Mouse (Mus musculus): Measurements from ENCODE around the gene Gnmt. TPM values are rescaled to one million over a fixed set of nuclear protein-coding genes. Genes with fewer than 3 reads are reported as not detected.

Gene Gnmt
- polyA plus RNA-seq, 1 experiment from 2014 or later: 1.5 TPM

DNA sequence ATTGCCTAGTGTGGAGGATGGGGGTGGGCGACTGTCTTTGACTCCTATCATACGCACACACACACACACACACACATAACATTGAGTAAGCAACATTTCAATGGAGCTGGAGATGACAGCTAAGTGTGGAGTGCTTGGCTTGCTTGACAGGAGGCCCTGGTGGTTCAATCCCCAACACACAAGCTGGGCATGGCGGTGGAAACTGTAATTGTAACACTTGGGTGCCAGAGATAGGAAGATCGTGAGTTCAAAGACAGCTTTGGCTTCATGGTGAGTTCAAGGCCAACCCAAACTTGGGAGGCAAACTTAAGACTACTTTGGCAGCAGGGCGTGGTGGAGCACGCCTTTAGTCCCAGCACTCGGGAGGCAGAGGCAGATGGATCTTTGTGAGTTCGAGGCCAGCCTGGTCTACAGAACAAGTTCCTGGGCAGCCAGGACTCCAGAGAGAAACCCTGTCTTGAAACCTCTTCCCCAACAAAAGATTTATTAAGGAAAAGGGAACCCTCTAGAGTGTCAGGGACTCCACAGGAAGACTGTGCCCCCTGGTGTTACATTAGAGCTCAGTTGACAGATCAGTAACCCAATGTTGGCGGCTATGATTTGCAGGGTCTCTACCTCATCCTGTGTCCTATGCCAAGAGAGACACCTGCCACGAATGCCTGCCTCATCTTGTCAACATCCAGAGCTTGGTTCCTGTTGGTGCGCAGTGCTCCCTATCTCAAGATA, 14.0 kb downstream of the Gnmt start:
- H3K4me1 ChIP-seq (replicated peaks; ENCODE audit: control insufficient read depth, insufficient read depth, low read length): peaks cover 11% of the 10 kb centered on the region; the same call in 1 of the 2 replicates
- no peak overlapping the region for H3K27ac ChIP-seq (ENCODE audit: low read depth)
- WGBS: 94% methylated on average over 11 of the region's 11 CpGs
- H3K9me3 ChIP-seq (ENCODE audit: control insufficient read depth, low read length): no peaks in the 10 kb centered on the region
- no peak for ATAC-seq (replicated peaks; ENCODE audit: low FRiP score, low TSS enrichment, low read depth)
- no peak overlapping the region for H3K4me3 ChIP-seq (ENCODE audit: low read depth, low read length)
- no peak overlapping the region for H3K4me2 ChIP-seq (ENCODE audit: low read length)
- DNase-seq (ENCODE audit: low spot score): no peak
- H3K36me3 ChIP-seq (ENCODE audit: control insufficient read depth, insufficient read depth, low read length): peaks cover 30% of the 10 kb centered on the region
- H3K27me3 ChIP-seq (replicated peaks; ENCODE audit: control insufficient read depth, insufficient read depth, low read length): no peaks in the 10 kb centered on the region
- H3K9ac ChIP-seq (ENCODE audit: low read length): no peak overlapping the region

DNA sequence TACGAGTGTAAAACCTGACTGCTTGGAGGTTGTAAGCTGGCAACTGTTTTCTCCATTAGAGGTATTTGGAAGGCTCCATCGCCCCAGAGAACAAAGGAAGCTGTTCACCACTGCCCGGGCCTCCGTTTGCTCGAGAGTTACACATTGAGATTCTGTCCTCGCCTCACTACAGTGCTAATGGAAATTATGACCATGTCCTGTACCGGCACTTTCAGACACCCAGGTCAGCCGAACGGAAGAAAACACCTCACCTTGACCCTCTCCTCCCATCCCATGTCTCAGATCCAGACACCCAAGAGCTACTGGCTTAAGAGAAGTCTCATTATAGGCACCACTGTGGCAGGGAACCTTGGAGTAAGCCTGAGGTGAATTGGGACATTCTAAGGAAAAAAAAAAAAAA, 15.1 kb downstream of the Gnmt start:
- no peak overlapping the region for H3K4me3 ChIP-seq (ENCODE audit: low read depth, low read length)
- no peaks in the 10 kb centered on the region for H3K27me3 ChIP-seq (replicated peaks; ENCODE audit: control insufficient read depth, insufficient read depth, low read length)
- H3K36me3 ChIP-seq (ENCODE audit: control insufficient read depth, insufficient read depth, low read length): peaks cover 30% of the 10 kb centered on the region
- no peak overlapping the region for H3K27ac ChIP-seq (ENCODE audit: low read depth)
- no peaks in the 10 kb centered on the region for H3K9me3 ChIP-seq (ENCODE audit: control insufficient read depth, low read length)
- ATAC-seq (replicated peaks; ENCODE audit: low FRiP score, low TSS enrichment, low read depth) (no peak), DNase-seq (ENCODE audit: low spot score) (no peak)
- H3K4me1 ChIP-seq (replicated peaks; ENCODE audit: control insufficient read depth, insufficient read depth, low read length): peaks cover 11% of the 10 kb centered on the region; the same call in 1 of the 2 replicates
- H3K4me2 ChIP-seq (ENCODE audit: low read length): no peak overlapping the region
- 88% methylated on average over 9 of the region's 9 CpGs for WGBS
- H3K9ac ChIP-seq (ENCODE audit: low read length): no peak overlapping the region

DNA sequence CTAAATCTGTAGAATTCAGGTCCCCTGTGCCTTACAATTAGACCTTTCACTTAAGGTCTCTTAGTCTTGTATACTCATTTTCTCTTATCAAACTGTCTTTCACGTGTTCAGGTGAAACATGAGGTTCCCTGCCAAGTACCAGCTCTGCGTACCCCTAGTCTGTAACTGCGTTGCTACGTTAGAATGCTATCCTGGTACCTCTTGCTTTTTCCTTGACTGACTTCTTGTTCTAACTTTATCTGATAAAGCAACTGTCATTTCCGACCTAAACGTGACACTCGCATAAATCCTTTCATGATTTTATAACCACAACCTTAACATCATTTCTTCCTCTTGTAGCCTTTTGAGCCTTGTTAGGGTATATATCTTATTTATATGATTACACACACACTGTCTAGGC, 16.5 kb downstream of the Gnmt start:
- peaks cover 11% of the 10 kb centered on the region; the same call in 1 of the 2 replicates for H3K4me1 ChIP-seq (replicated peaks; ENCODE audit: control insufficient read depth, insufficient read depth, low read length)
- DNase-seq (ENCODE audit: low spot score) (no peak), ATAC-seq (replicated peaks; ENCODE audit: low FRiP score, low TSS enrichment, low read depth) (no peak)
- H3K9ac ChIP-seq (ENCODE audit: low read length): peak overlapping the region; percentile 88
- H3K27ac ChIP-seq (ENCODE audit: low read depth): no peak overlapping the region
- H3K9me3 ChIP-seq (ENCODE audit: control insufficient read depth, low read length): no peaks in the 10 kb centered on the region
- H3K4me2 ChIP-seq (ENCODE audit: low read length): peak overlapping the region; percentile 97
- peaks cover 30% of the 10 kb centered on the region for H3K36me3 ChIP-seq (ENCODE audit: control insufficient read depth, insufficient read depth, low read length)
- 69% methylated on average over 7 of the region's 7 CpGs for WGBS
- no peaks in the 10 kb centered on the region for H3K27me3 ChIP-seq (replicated peaks; ENCODE audit: control insufficient read depth, insufficient read depth, low read length)
- H3K4me3 ChIP-seq (ENCODE audit: low read depth, low read length): peak overlapping the region; percentile 72

DNA sequence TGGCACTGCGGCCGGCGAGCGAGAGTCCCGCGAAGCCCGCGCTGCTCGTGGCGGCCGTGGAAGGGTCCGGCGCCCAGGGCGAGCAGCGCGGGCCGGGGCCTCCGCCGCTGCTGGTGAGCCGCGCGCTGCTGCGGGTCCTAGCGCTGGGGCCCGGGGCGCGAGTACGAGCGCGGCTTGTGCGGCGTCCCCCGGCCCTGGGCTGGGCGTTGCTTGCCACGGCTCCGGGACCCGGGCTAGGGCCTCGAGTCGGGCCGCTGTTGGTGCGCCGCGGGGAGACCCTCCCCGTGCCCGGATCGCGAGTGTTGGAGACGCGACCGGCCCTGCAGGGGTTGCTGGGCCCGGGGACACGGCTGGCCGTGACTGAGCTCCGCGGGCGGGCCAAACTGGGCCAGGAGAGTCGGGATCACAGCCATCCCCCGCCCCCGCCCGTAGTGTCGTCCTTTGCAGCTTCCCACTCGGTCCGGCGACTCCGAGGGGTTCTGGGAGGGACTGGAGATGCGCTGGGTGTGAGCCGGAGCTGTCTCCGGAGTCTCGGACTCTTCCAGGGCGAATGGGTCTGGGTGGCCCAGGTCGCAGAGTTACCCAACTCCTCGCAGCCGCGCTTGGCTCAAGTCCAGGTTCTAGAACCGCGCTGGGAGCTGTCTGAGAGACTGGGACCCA, 17.2 kb downstream of the Gnmt start:
- Histone ChIP-seq H3K36me3 (ENCODE audit: control insufficient read depth, insufficient read depth, low read length) (peaks cover 30% of the 10 kb centered on the region), H3K27ac (ENCODE audit: low read depth) (peak overlapping the region; percentile 23; the same call in 1 of the 2 replicates), H3K4me3 (ENCODE audit: low read depth, low read length) (peak overlapping the region; percentile 72), H3K9me3 (ENCODE audit: control insufficient read depth, low read length) (no peaks in the 10 kb centered on the region), H3K27me3 (replicated peaks; ENCODE audit: control insufficient read depth, insufficient read depth, low read length) (no peaks in the 10 kb centered on the region), H3K4me2 (ENCODE audit: low read length) (peak overlapping the region; percentile 97), H3K4me1 (replicated peaks; ENCODE audit: control insufficient read depth, insufficient read depth, low read length) (peaks cover 11% of the 10 kb centered on the region; the same call in 1 of the 2 replicates), H3K9ac (ENCODE audit: low read length) (peak overlapping the region; percentile 88)
- peak; percentile 66 for ATAC-seq (replicated peaks; ENCODE audit: low FRiP score, low TSS enrichment, low read depth)
- WGBS: 1% methylated on average over 60 of the region's 76 CpGs
- peak; percentile 62 for DNase-seq (ENCODE audit: low spot score)

- H3K4me3 ChIP-seq (ENCODE audit: low read depth, low read length): peak within 1 kb of the TSS; percentile 72
- peak within 1 kb of the TSS; percentile 23; the same call in 1 of the 2 replicates for H3K27ac ChIP-seq (ENCODE audit: low read depth)
- ATAC-seq (replicated peaks; ENCODE audit: low FRiP score, low TSS enrichment, low read depth) (peak; percentile 86), DNase-seq (ENCODE audit: low spot score) (peak; percentile 94)
- peak within 1 kb of the TSS; percentile 88 for H3K9ac ChIP-seq (ENCODE audit: low read length)
- H3K27me3 ChIP-seq (replicated peaks; ENCODE audit: control insufficient read depth, insufficient read depth, low read length): no peaks in the 10 kb centered on the region
- H3K4me2 ChIP-seq (ENCODE audit: low read length): peak within 1 kb of the TSS; percentile 97
- 8% methylated on average over 36 of the region's 36 CpGs for WGBS
- H3K9me3 ChIP-seq (ENCODE audit: control insufficient read depth, low read length): no peaks in the 10 kb centered on the region
- peaks cover 27% of the 10 kb centered on the region for H3K36me3 ChIP-seq (ENCODE audit: control insufficient read depth, insufficient read depth, low read length)
- peaks cover 11% of the 10 kb centered on the region; the same call in 1 of the 2 replicates for H3K4me1 ChIP-seq (replicated peaks; ENCODE audit: control insufficient read depth, insufficient read depth, low read length)
Observed at GRCm38 (mm10) chr17:46710959-46711597, 17.9 kb downstream of the Gnmt start, which contains the start of gene Pex6. Gene Pex6 (plus strand): TSS chr17:46711463.

DNA sequence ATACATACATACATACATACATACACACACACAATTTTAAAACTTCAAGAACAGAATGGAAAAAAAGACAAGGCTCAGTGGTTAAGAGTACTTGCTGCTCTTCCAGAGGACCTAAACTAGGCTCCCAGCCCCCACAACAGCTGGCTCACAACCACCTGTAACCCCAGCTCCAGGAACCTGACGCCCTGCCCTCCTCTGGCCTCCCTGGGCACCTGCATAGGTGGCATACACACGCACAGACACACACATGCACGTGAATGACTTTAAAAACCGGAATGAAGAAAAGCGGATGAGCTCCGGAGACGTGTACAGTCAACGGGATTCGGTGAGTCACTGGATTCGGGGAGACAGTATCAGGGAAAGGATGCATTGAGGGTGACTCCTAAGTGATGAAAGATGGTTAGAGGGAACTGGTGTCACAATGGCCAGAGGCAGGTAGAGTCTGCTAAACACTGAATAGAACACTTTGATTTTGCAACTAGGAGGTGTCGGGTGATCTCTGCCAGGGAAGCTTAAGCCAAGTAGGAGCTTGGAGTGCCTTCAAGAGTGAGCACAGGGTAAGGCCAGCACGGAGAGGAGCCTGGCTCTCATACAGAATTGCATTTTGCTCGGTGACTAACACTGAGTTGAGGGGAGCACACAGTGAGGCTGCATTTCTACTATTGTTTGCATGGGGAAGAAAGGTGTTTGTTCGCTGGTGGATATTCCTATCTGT, 22.4 kb downstream of the Gnmt start:
- Histone ChIP-seq H3K27me3 (replicated peaks; ENCODE audit: control insufficient read depth, insufficient read depth, low read length) (no peaks in the 10 kb centered on the region), H3K36me3 (ENCODE audit: control insufficient read depth, insufficient read depth, low read length) (no peaks in the 10 kb centered on the region), H3K9ac (ENCODE audit: low read length) (no peak overlapping the region), H3K4me2 (ENCODE audit: low read length) (no peak overlapping the region), H3K27ac (ENCODE audit: low read depth) (no peak overlapping the region), H3K4me3 (ENCODE audit: low read depth, low read length) (no peak overlapping the region), H3K9me3 (ENCODE audit: control insufficient read depth, low read length) (no peaks in the 10 kb centered on the region), H3K4me1 (replicated peaks; ENCODE audit: control insufficient read depth, insufficient read depth, low read length) (peaks cover 14% of the 10 kb centered on the region)
- 93% methylated on average over 14 of the region's 14 CpGs for WGBS
- ATAC-seq (replicated peaks; ENCODE audit: low FRiP score, low TSS enrichment, low read depth) (no peak), DNase-seq (ENCODE audit: low spot score) (no peak)

DNA sequence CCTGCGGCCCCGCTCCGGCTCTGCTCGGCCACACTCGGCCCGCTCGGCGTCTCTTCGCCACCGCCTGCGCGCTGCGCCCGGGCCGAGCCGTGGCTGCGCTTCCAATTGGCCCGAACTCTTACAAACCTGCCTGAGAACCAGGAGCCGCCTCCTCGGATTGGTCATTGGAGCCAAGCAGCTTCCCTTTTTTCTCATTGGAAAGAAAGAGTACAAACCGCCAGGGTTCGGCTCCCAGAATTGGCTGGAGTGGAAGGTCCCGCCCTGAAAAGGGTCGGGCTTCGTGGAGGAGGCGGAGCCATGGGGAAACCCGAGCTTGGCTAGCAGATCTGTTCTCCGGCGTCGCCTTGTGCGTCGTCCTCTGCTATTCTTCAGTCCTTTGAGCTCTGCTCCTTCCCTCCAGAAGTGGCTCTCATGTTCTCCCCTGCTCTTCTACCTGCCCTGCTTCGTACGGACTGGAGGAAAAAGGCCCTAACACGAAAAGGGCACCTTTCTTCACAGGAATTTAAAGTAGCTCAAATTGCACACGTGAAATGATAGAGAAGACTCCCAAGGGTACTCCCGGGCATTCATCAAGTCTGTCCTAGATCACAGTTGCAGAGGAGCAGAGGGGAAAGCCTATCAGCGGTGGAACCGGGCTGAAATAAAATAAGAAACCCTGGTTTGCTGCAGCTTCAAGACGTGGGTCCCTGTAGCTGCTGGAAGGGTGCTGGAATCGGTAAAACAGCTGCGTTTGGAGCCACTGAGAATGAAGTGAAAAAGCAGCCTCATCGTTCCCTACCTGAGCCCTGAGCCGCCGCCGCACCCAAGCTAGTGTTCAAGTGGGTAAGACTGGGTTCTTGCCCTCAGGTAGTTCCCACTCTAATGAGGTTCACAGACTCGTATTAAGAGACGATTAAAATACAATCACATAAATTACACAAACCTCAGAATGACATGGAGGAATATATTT, 23.8 kb downstream of the Gnmt start, which contains the start of gene Ppp2r5d:
Gene Ppp2r5d, minus strand, starts transcription at position 225 of the 949 bp plus-strand sequence.
- H3K27ac ChIP-seq (ENCODE audit: low read depth): peak within 1 kb of the TSS; percentile 93
- ATAC-seq (replicated peaks; ENCODE audit: low FRiP score, low TSS enrichment, low read depth) (peak; percentile 95), DNase-seq (ENCODE audit: low spot score) (peak; percentile 94)
- H3K27me3 ChIP-seq (replicated peaks; ENCODE audit: control insufficient read depth, insufficient read depth, low read length): no peaks in the 10 kb centered on the region
- H3K36me3 ChIP-seq (ENCODE audit: control insufficient read depth, insufficient read depth, low read length): 0 out of 2 replicates have a peak, but pooled peaks cover 6% of the 10 kb centered on the region
- WGBS: under 1% methylated on average over 48 of the region's 48 CpGs
- H3K4me1 ChIP-seq (replicated peaks; ENCODE audit: control insufficient read depth, insufficient read depth, low read length): peaks cover 20% of the 10 kb centered on the region
- peak within 1 kb of the TSS; percentile 86 for H3K4me2 ChIP-seq (ENCODE audit: low read length)
- peak within 1 kb of the TSS; percentile 81 for H3K9ac ChIP-seq (ENCODE audit: low read length)
- H3K9me3 ChIP-seq (ENCODE audit: control insufficient read depth, low read length): no peaks in the 10 kb centered on the region
- H3K4me3 ChIP-seq (ENCODE audit: low read depth, low read length): peak within 1 kb of the TSS; percentile 84
